In the genomic region with DNA sequence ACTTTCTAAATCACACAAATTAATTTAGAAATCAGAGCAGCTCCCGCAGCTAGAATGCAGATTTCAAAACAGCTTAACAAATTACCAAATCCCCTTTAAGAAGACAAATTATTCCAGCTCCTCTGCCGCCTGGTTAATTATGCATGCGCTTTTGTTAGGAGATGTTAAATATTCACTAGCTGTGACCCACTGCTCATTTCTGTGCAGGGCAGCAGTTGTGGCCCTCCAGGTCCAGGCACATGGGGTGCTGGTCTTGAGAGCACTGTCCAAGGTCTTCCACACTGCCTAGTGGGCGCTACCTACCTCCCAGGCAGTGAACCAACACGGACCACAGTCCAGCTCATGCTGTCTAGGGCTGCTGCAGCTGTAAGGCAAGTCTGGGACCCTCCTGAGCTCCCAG, we compare ENCODE assay signal across 15 mouse cellular contexts. TPM values are rescaled to one million over a fixed set of nuclear protein-coding genes. Genes with fewer than 3 reads are reported as not detected.
A peak's percentile ranks its signal among the peaks of the same experiment; 100 is the strongest.
DNase-seq lines count a peak whose midpoint lies in the region; ATAC-seq lines count a peak whose summit lies in the region.
"Had no signal": no experiment of that assay in that cellular context is flagged by ENCODE, and none has a peak within 500 bp of the region (broad histone marks: within the 10 kb centered on the region; RNA-seq: fewer than 3 reads in every experiment).

No protein-coding gene starts in this region.

- H3K27me3 ChIP-seq in neural tube, embryonic 11.5 days (ENCODE audit: control insufficient read depth, insufficient read depth, low read length), result peaks cover 6% of the 10 kb centered on the region; the same call in 1 of the 2 replicates
- peaks cover 10% of the 10 kb centered on the region for H3K27me3 ChIP-seq in hindbrain, embryonic 11.5 days (ENCODE audit: control insufficient read depth, insufficient read depth, low read length)

- no peak; the same call in 1 of the 2 replicates for ATAC-seq in neural tube, embryonic 11.5 days (ENCODE audit: insufficient read depth, low FRiP score, low TSS enrichment)
- ATAC-seq in hindbrain, embryonic 11.5 days (ENCODE audit: low FRiP score), result 0 out of 2 replicates have a peak, but pooled peaks have one; percentile 33
- ATAC-seq: liver, postnatal 0 days had no signal

- DNase-seq in neural tube, embryonic 11.5 days (ENCODE audit: low spot score), result peak; percentile 24
- DNase-seq in neural tube, embryonic 10.5 days (ENCODE audit: extremely low spot score, low spot score), result no peak
- DNase-seq in hindbrain, embryonic 11.5 days (ENCODE audit: low spot score), result peak; percentile 27
- DNase-seq in kidney, postnatal 36 days, result peak; percentile 52 to 70
- DNase-seq in adrenal gland, postnatal 36 days, result no peak
- no peak for DNase-seq in urinary bladder, postnatal 4 days (ENCODE audit: low spot score in 2 of 2)
- DNase-seq in heart, postnatal 14 days, result no peak
- DNase-seq: adrenal gland, adult 2 months; cerebellum, postnatal 10 days; liver, postnatal 0 days; thymus, adult 2 months had no signal

- H3K27ac ChIP-seq in neural tube, embryonic 11.5 days (ENCODE audit: low read depth, low read length), result no peak overlapping the region
- no peak overlapping the region for H3K27ac ChIP-seq in hindbrain, embryonic 11.5 days (ENCODE audit: low read depth, low read length)
- H3K27ac ChIP-seq: heart, embryonic 13.5 days; limb, embryonic 13.5 days had no signal

- no peak overlapping the region for H3K4me2 ChIP-seq in neural tube, embryonic 11.5 days (ENCODE audit: low read depth)
- no peak overlapping the region for H3K4me2 ChIP-seq in hindbrain, embryonic 11.5 days (replicated peaks; ENCODE audit: low read depth, low read length)
- H3K4me2 ChIP-seq: heart, embryonic 13.5 days; limb, embryonic 13.5 days had no signal

- peaks cover 17% of the 10 kb centered on the region for H3K4me1 ChIP-seq in neural tube, embryonic 11.5 days (ENCODE audit: control insufficient read depth, insufficient read depth, low read length)
- peaks cover 5% of the 10 kb centered on the region; the same call in 1 of the 2 replicates for H3K4me1 ChIP-seq in hindbrain, embryonic 11.5 days (replicated peaks; ENCODE audit: control insufficient read depth, insufficient read depth, low read length)
- H3K4me1 ChIP-seq: heart, embryonic 13.5 days had no signal

- 71% methylated on average over 5 of the region's 5 CpGs for WGBS in neural tube, embryonic 11.5 days
- 50% methylated on average over 5 of the region's 5 CpGs for WGBS in hindbrain, embryonic 11.5 days

- H3K9me3 ChIP-seq in neural tube, embryonic 11.5 days (ENCODE audit: control insufficient read depth, low read length), result no peaks in the 10 kb centered on the region
- H3K9me3 ChIP-seq in hindbrain, embryonic 11.5 days (ENCODE audit: control insufficient read depth, low read length), result no peaks in the 10 kb centered on the region
- H3K9me3 ChIP-seq: G1E; heart, embryonic 13.5 days; limb, embryonic 13.5 days had no signal

- H3K4me3 ChIP-seq in neural tube, embryonic 11.5 days (ENCODE audit: low read depth, low read length), result no peak overlapping the region
- no peak overlapping the region for H3K4me3 ChIP-seq in hindbrain, embryonic 11.5 days (ENCODE audit: low read depth, low read length)
- H3K4me3 ChIP-seq: heart, embryonic 13.5 days; limb, embryonic 13.5 days had no signal

- no peak overlapping the region for H3K9ac ChIP-seq in neural tube, embryonic 11.5 days (ENCODE audit: low read length)
- no peak overlapping the region for H3K9ac ChIP-seq in hindbrain, embryonic 11.5 days (ENCODE audit: low read depth, low read length)
- H3K9ac ChIP-seq: heart, embryonic 13.5 days; limb, embryonic 13.5 days; liver, postnatal 0 days had no signal

- intact Hi-C loops in heart, postnatal 14 days (cut with DNase I), result no loop called here

- no peaks in the 10 kb centered on the region for H3K36me3 ChIP-seq in neural tube, embryonic 11.5 days (ENCODE audit: control insufficient read depth, insufficient read depth, low read length)
- no peaks in the 10 kb centered on the region for H3K36me3 ChIP-seq in hindbrain, embryonic 11.5 days (ENCODE audit: control insufficient read depth, insufficient read depth, low read length)
- H3K36me3 ChIP-seq: G1E; heart, embryonic 13.5 days; limb, embryonic 13.5 days had no signal

RNA-seq across cellular contexts. Expression of a gene that starts 19.0 kb away (rescaled TPM):
- polyA plus RNA-seq in neural tube, embryonic 11.5 days (2014; fragmentation: Nextera tagmentation; extraction: Ambion mirVana), result 0.12 TPM in 1 of 2 replicates, not detected in the other
- not detected in 2 replicates for polyA plus RNA-seq in hindbrain, embryonic 11.5 days (2014; fragmentation: Nextera tagmentation; extraction: Ambion mirVana)
- 10 to 100 TPM; 21.7 to 41.5 TPM for total RNA-seq in adrenal gland, postnatal 36 days (2021)
- 10 to 100 TPM; 15.7 to 20.7 TPM for total RNA-seq in heart, postnatal 14 days (2021)
- total RNA-seq: monocyte, adult 5-6 weeks had no signal
- polyA plus RNA-seq: G1E; liver, postnatal 0 days had no signal

RNA-seq across cellular contexts. Expression of a gene that starts 46.3 kb away (rescaled TPM):
- polyA plus RNA-seq in neural tube, embryonic 11.5 days (2014; fragmentation: Nextera tagmentation; extraction: Ambion mirVana), result 5.8 and 8.4 TPM in 2 replicates
- polyA plus RNA-seq in hindbrain, embryonic 11.5 days (2014; fragmentation: Nextera tagmentation; extraction: Ambion mirVana), result 6.0 and 7.0 TPM in 2 replicates
- total RNA-seq in adrenal gland, postnatal 36 days (2021), result 1 to 10 TPM; 4.3 to 5.6 TPM
- total RNA-seq in heart, postnatal 14 days (2021), result not detected
- total RNA-seq: G1E; monocyte, adult 5-6 weeks had no signal
- polyA plus RNA-seq: liver, postnatal 0 days had no signal

Comparison
In these comparisons a context has a peak if more than half of its experiments do, and no peak if none do; other contexts are left out.
1. DNase-seq: peak in neural tube, embryonic 11.5 days (single experiment), hindbrain, embryonic 11.5 days (single experiment) and kidney, postnatal 36 days (2 of 2); none in neural tube, embryonic 10.5 days (single experiment), adrenal gland, postnatal 36 days (0 of 2), urinary bladder, postnatal 4 days (0 of 2) and heart, postnatal 14 days (0 of 2).
2. RNA of a gene that starts 46.3 kb away (total RNA-seq): 4.3 to 5.6 TPM in adrenal gland, postnatal 36 days; not detected in heart, postnatal 14 days; every median in the first group is over 4 times any median in the second.